Mouse (Mus musculus): ENCODE data around the gene Rsc1a1.

DNA sequence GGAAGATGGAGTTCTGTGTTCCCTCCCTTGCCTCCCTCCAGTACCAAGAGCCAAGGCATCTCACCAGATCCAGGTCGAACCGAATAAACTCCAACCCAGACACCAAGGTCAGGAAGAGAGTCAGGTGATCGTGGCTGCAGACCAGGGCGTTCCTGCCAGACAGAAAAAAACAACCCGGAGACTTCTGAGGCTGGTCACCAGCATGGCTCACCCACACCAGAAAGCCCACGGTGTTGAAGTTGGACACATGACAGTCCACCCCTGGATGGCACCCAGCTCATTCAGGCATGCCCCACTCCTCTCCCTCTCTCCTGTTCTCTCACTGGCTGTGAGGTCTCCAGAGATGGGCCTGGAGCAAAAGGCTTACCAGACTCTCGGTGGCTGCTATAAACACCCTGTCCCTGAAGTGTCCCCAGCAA is 44.0 kb downstream of the Rsc1a1 start:
- TF ChIP-seq CTCF (IDR thresholded peaks at IDR 0.05; ENCODE audit: low read depth, low read length) (no peak), POLR2AphosphoS5 (IDR thresholded peaks at IDR 0.05; ENCODE audit: insufficient replicate concordance, low read depth, low read length) (no peak), GATA1 (IDR thresholded peaks at IDR 0.05; ENCODE audit: borderline replicate concordance, low read length) (no peak), TAL1 (conservative IDR thresholded peaks at IDR 0.05; ENCODE audit: low read depth, low read length) (no peak)
